Mouse (Mus musculus) Patski (cell line): ENCODE data around the gene Chd9. TPM values are rescaled to one million over a fixed set of nuclear protein-coding genes. Genes with fewer than 3 reads are reported as not detected.

Source experiments
- ATAC-seq: fragments of 100-300 bp; one replicate; pipeline ENCODE4 v1.8.0; 2021
- CTCF ChIA-PET: fragments of 350-600 bp; sonication (Branson Sonifier 250); formaldehyde crosslinking; loops from one replicate; lab custom pipeline; 2022; ENCODE audit warnings: inconsistent platforms; lab: Charles Lee
- POLR2A ChIA-PET: fragments of 350-600 bp; sonication (Branson Sonifier 250); formaldehyde crosslinking; loops from one replicate; lab custom pipeline; 2022; ENCODE audit warnings: antibody characterized with exemption, inconsistent platforms; lab: Charles Lee
- DNase-seq: peaks from one replicate; pipeline ENCODE4 v3.0.0-alpha.2; 2011; ENCODE audit warnings: low read depth, low spot score
- H3K27me3 ChIP-seq: fragments of 371-371 bp; one replicate; pipeline ENCODE4 v1.5.1; 2021
- CTCF ChIP-seq: fragments of 100-300 bp; IDR thresholded peaks from one replicate; pipeline ENCODE4 v1.5.1; 2021
- in situ Hi-C: fragments of 300-500 bp; cut with MboI; formaldehyde crosslinking; loops from 3 replicates; pipeline ENCODE4 v1.11.1; 2018; ENCODE audit warnings: low pct_unique_long_range_greater_than_20kb, mixed read lengths
- polyA plus RNA-seq: library from polyadenylated mRNA; unstranded; gene quantifications from one replicate; pipeline ENCODE4 v1.2.3, GENCODE M21; 2021

Gene Chd9
- polyA plus RNA-seq, result 63.7 TPM

- POLR2A ChIA-PET, result interaction anchor here (0.5 to 2.0 kb wide), 10 partner anchors 11 to 193 kb away, joined by 3 to 10 read pairs (median 5); partner anchors contain the start of gene Gm19935
- peak; percentile 100 for TF ChIP-seq CTCF
- no peaks in the 10 kb centered on the region for H3K27me3 ChIP-seq
- CTCF ChIA-PET, result interaction anchor here (0.7 to 6.7 kb wide), 27 partner anchors 10 to 191 kb away, joined by 3 to 86 read pairs (median 5); partner anchors contain the start of gene Gm19935
- DNase-seq, result peak; percentile 69
- peak; percentile 94 for ATAC-seq
- in situ Hi-C loops, result loop anchor here (10.0 kb wide), 1 partner anchor 196 kb away; no protein-coding TSS in a partner anchor
Measured at GRCm38 (mm10) chr8:90828181-90828986, at the start of gene Chd9. Gene Chd9 (plus strand): TSS chr8:90828352.

- no peak for TF ChIP-seq CTCF
- no peak for DNase-seq
- ChIA-PET CTCF (interaction anchor here (1.2 kb wide), 1 partner anchor 83 kb away, joined by 3 read pairs; no protein-coding TSS in a partner anchor), POLR2A (no interaction called here)
- ATAC-seq, result no peak
- in situ Hi-C loops, result loop anchor here (5.0 kb wide), 2 partner anchors 789 to 944 kb away; no protein-coding TSS in a partner anchor
- no peaks in the 10 kb centered on the region for H3K27me3 ChIP-seq
Measured at GRCm38 (mm10) chr8:90791616-90792015, 36.5 kb upstream of the Chd9 start.

GRCm38 (mm10) chr8:90793710-90794109, 34.4 kb upstream of the Chd9 start:
- ChIA-PET POLR2A (interaction anchor here (1.1 kb wide), 1 partner anchor 53 kb away, joined by 3 read pairs; no protein-coding TSS in a partner anchor), CTCF (interaction anchor here (0.7 to 2.8 kb wide), 27 partner anchors 11 to 1007 kb away, joined by 3 to 25 read pairs (median 4); partner anchors contain the start of gene Gm19935)
- in situ Hi-C loops, result loop anchor here (5.0 kb wide), 2 partner anchors 791 to 946 kb away; no protein-coding TSS in a partner anchor
- DNase-seq (no peak), ATAC-seq (no peak)
- no peaks in the 10 kb centered on the region for H3K27me3 ChIP-seq
- TF ChIP-seq CTCF, result peak; percentile 96

GRCm38 (mm10) chr8:90794990-90795861, 32.9 kb upstream of the Chd9 start:
- in situ Hi-C loops, result loop anchor here (5.0 kb wide), 2 partner anchors 793 to 948 kb away; no protein-coding TSS in a partner anchor
- DNase-seq (no peak), ATAC-seq (peak; percentile 46)
- ChIA-PET CTCF (interaction anchor here (1.0 to 2.8 kb wide), 18 partner anchors 10 to 947 kb away, joined by 3 to 25 read pairs (median 5); partner anchors contain the start of gene Chd9), POLR2A (interaction anchor here (0.7 to 1.2 kb wide), 2 partner anchors 33 to 38 kb away, joined by 3 read pairs; partner anchors contain the start of gene Chd9)
- H3K27me3 ChIP-seq, result no peaks in the 10 kb centered on the region
- TF ChIP-seq CTCF, result peak; percentile 59

- no peak for ATAC-seq
Measured at GRCm38 (mm10) chr8:90799473-90799872, 28.7 kb upstream of the Chd9 start.

GRCm38 (mm10) chr8:90813602-90814320, 14.4 kb upstream of the Chd9 start:
- in situ Hi-C loops, result no loop called here
- DNase-seq, result peak; percentile 86
- ChIA-PET CTCF (interaction anchor here (1.2 to 8.9 kb wide), 6 partner anchors 9 to 1018 kb away, joined by 4 to 86 read pairs (median 8); partner anchors contain the start of gene Chd9), POLR2A (interaction anchor here (0.6 to 1.3 kb wide), 4 partner anchors 15 to 57 kb away, joined by 3 to 5 read pairs (median 3); partner anchors contain the start of gene Chd9)
- peak; percentile 86 for TF ChIP-seq CTCF
- H3K27me3 ChIP-seq, result no peaks in the 10 kb centered on the region
- peak; percentile 96 for ATAC-seq

More at GRCm38 (mm10) chr8:90799473-90799872, 28.7 kb upstream of the Chd9 start:
- POLR2A ChIA-PET, result no interaction called here
- no peak for TF ChIP-seq CTCF
- CTCF ChIA-PET, result interaction anchor here (1.8 kb wide), 1 partner anchor 18 kb away, joined by 3 read pairs; the partner anchor contains the start of gene Gm19935
- no peaks in the 10 kb centered on the region for H3K27me3 ChIP-seq
- peak; percentile 75 for DNase-seq
- in situ Hi-C loops, result no loop called here

- POLR2A ChIA-PET, result interaction anchor here (0.8 kb wide), 1 partner anchor 12 kb away, joined by 3 read pairs; the partner anchor contains the start of gene Chd9
- no peak for DNase-seq
- TF ChIP-seq CTCF, result no peak
- CTCF ChIA-PET, result interaction anchor here (1.3 to 8.9 kb wide), 3 partner anchors 10 to 138 kb away, joined by 3 to 86 read pairs (median 5); partner anchors contain the start of gene Chd9
- no peaks in the 10 kb centered on the region for H3K27me3 ChIP-seq
- ATAC-seq, result no peak
- in situ Hi-C loops, result loop anchor here (5.0 kb wide), 1 partner anchor 136 kb away; no protein-coding TSS in a partner anchor
Measured at GRCm38 (mm10) chr8:90816061-90816882, 11.9 kb upstream of the Chd9 start.

- H3K27me3 ChIP-seq, result no peaks in the 10 kb centered on the region
- ChIA-PET POLR2A (interaction anchor here (0.8 to 0.9 kb wide), 2 partner anchors 11 to 59 kb away, joined by 3 read pairs; partner anchors contain the start of gene Chd9), CTCF (interaction anchor here (0.7 to 8.9 kb wide), 7 partner anchors 10 to 137 kb away, joined by 3 to 86 read pairs (median 3); partner anchors contain the start of gene Chd9)
- no peak for TF ChIP-seq CTCF
- ATAC-seq (no peak), DNase-seq (no peak)
- in situ Hi-C loops, result loop anchor here (5.0 kb wide), 1 partner anchor 135 kb away; no protein-coding TSS in a partner anchor
Measured at GRCm38 (mm10) chr8:90817293-90817692, 10.9 kb upstream of the Chd9 start, which contains the start of gene Gm19935. Gene Gm19935 (minus strand): TSS chr8:90817393.
